Mouse (Mus musculus): Measurements from ENCODE around the gene Fance. TPM values are rescaled to one million over a fixed set of nuclear protein-coding genes. Genes with fewer than 3 reads are reported as not detected.
"Not testable (repeated sequence)": the region's sequence is repeated elsewhere in the genome, so short reads cannot be mapped to it uniquely, and the experiment has no call there.

Gene Fance
- total RNA-seq, 2 experiments from 2014 or later, result 7.0 to 10.3 TPM

GRCm38 (mm10) chr17:28344050-28344607 lies 30.8 kb downstream of the Fance start:
- DNase-seq, result no peak
- intact Hi-C loops (cut with DNase I), result no loop called here

GRCm38 (mm10) chr17:28344670-28345069 lies 31.4 kb downstream of the Fance start:
- DNase-seq, result no peak
- intact Hi-C loops (cut with DNase I), result no loop called here

GRCm38 (mm10) chr17:28345271-28345721 lies 32.0 kb downstream of the Fance start:
- intact Hi-C loops (cut with DNase I), result no loop called here
- DNase-seq, result no peak

- DNase-seq, result no peak
- intact Hi-C loops (cut with DNase I), result no loop called here
Observed at GRCm38 (mm10) chr17:28345882-28346281, 32.6 kb downstream of the Fance start.

GRCm38 (mm10) chr17:28347327-28347726 lies 34.0 kb downstream of the Fance start:
- DNase-seq, result no peak
- intact Hi-C loops (cut with DNase I), result no loop called here

- DNase-seq, result no peak
Observed at GRCm38 (mm10) chr17:28348211-28348610, 34.9 kb downstream of the Fance start.

GRCm38 (mm10) chr17:28349264-28349880 lies 36.1 kb downstream of the Fance start:
- no peak for DNase-seq
- intact Hi-C loops (cut with DNase I), result loop anchor here (2.0 kb wide), 1 partner anchor 21 kb away; the partner anchor contains the start of gene Rpl10a

More at GRCm38 (mm10) chr17:28348211-28348610, 34.9 kb downstream of the Fance start:
- intact Hi-C loops (cut with DNase I), result loop anchor here (2.0 kb wide), 1 partner anchor 19 kb away; the partner anchor contains the start of gene Rpl10a

GRCm38 (mm10) chr17:28349901-28350465 lies 36.7 kb downstream of the Fance start:
- intact Hi-C loops (cut with DNase I), result loop anchor here (2.0 kb wide), 1 partner anchor 21 kb away; the partner anchor contains the start of gene Rpl10a
- peak; percentile 36 to 51 for DNase-seq

GRCm38 (mm10) chr17:28350466-28351352 lies 37.4 kb downstream of the Fance start, which contains the start of gene Tead3:
Gene Tead3 (minus strand): TSS chr17:28350817.
- intact Hi-C loops (cut with DNase I), result no loop called here
- peak; percentile 70 to 74 for DNase-seq

- intact Hi-C loops (cut with DNase I), result no loop called here
- no peak for DNase-seq
Observed at GRCm38 (mm10) chr17:28351353-28351890, 38.1 kb downstream of the Fance start.

GRCm38 (mm10) chr17:28352018-28352417 lies 38.7 kb downstream of the Fance start:
- no peak for DNase-seq
- intact Hi-C loops (cut with DNase I), result no loop called here

GRCm38 (mm10) chr17:28355871-28356270 lies 42.6 kb downstream of the Fance start:
- no peak for DNase-seq
- intact Hi-C loops (cut with DNase I), result no loop called here

- DNase-seq; intact Hi-C loops (cut with DNase I): not testable (repeated sequence)
Observed at GRCm38 (mm10) chr17:28358576-28359261, 45.4 kb downstream of the Fance start.

GRCm38 (mm10) chr17:28360531-28361277 lies 47.4 kb downstream of the Fance start:
- DNase-seq, result no peak
- intact Hi-C loops (cut with DNase I), result no loop called here

- intact Hi-C loops (cut with DNase I), result no loop called here
- DNase-seq, result no peak
Observed at GRCm38 (mm10) chr17:28361921-28362652, 48.8 kb downstream of the Fance start.

- intact Hi-C loops (cut with DNase I), result no loop called here
- no peak for DNase-seq
Observed at GRCm38 (mm10) chr17:28362653-28363292, 49.5 kb downstream of the Fance start.

GRCm38 (mm10) chr17:28363507-28363906 lies 50.2 kb downstream of the Fance start:
- intact Hi-C loops (cut with DNase I), result no loop called here
- no peak for DNase-seq

GRCm38 (mm10) chr17:28365122-28365521 lies 51.8 kb downstream of the Fance start, which contains the start of gene Tulp1:
Gene Tulp1 (minus strand): TSS chr17:28365222.
- DNase-seq, result no peak
- intact Hi-C loops (cut with DNase I), result loop anchor here (5.0 kb wide), 2 partner anchors 138 to 158 kb away; partner anchors contain the start of gene Def6

All from gastrocnemius, postnatal 36 days (tissue).